Mouse (Mus musculus) activated CD4-positive, CD25-positive, alpha-beta regulatory T cell (primary cell): ENCODE measurements around the gene Vldlr. TPM values are rescaled to one million over a fixed set of nuclear protein-coding genes. Genes with fewer than 3 reads are reported as not detected.

Source experiments
- polyA plus RNA-seq, 2 experiments: library from polyadenylated mRNA; unstranded; fragments of 100-300 nt; shearing (Covaris generic); gene quantifications; one replicate each; pipeline ENCODE4 v1.2.1; 2017

Gene Vldlr
- under 1 TPM; 0.11 to 0.58 TPM for polyA plus RNA-seq

DNA sequence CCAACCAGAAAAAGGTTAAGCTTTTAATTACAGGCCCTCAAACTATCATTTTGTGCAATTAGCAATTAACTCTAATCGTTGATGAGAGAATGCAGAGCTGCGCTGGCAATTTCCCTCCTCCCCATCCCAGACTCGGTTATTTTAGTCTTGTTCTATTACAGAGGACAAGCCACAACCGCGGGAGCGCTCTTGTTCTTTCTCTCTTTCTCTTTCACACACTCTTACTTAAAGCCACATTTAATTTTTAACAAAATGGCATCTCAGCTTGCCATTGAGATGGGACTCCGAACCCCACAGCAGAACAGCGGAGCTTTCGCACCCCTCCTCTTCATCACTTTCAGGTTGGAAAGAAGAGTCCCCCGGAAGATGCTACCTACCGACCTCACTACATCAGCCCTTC, at the start of gene Vldlr:
TSS of gene Vldlr (plus strand) at position 167 of the 400 bp plus-strand sequence.

Other genes starting within 250 kb of the Vldlr start
- under 1 TPM in 1 of 2 experiments, not detected in 1; 0.06 TPM for gene Kcnv2, start 106.1 kb downstream of the Vldlr start, polyA plus RNA-seq
- 10 to 100 TPM; 53.3 to 74.4 TPM for gene Pum3, start 213.3 kb downstream of the Vldlr start, polyA plus RNA-seq